Mouse (Mus musculus) C2C12 (cell line): ENCODE results near the gene Tspan9.

ENCODE experiments used
- CEBPB ChIP-seq: IDR thresholded peaks from one replicate; pipeline ENCODE4 v1.6.1; 2011; ENCODE audit warnings: low read depth, mild to moderate bottlenecking, control low read depth, moderate library complexity
- CTCF ChIP-seq: IDR thresholded peaks from one replicate; pipeline ENCODE4 v1.5.1; 2011; ENCODE audit not compliant: control insufficient read depth, insufficient read depth, insufficient read length
- FOSL1 ChIP-seq: IDR thresholded peaks from one replicate; pipeline ENCODE4 v1.8.0; 2011; ENCODE audit warnings: mild to moderate bottlenecking, low read length; ENCODE audit not compliant: poor library complexity, insufficient read depth, severe bottlenecking
- MAX ChIP-seq: IDR thresholded peaks from one replicate; pipeline ENCODE4 v1.6.1; 2011; ENCODE audit warnings: mild to moderate bottlenecking, control low read depth
- MYOD1 ChIP-seq: IDR thresholded peaks from one replicate; pipeline ENCODE4 v1.6.1; 2011; ENCODE audit warnings: low read depth; ENCODE audit not compliant: control insufficient read depth, insufficient read length
- MYOG ChIP-seq: IDR thresholded peaks from one replicate; pipeline ENCODE4 v1.6.1; 2011; ENCODE audit not compliant: control insufficient read depth, insufficient read length; ENCODE audit errors: extremely low read depth
- USF1 ChIP-seq: IDR thresholded peaks from one replicate; pipeline ENCODE4 v1.6.1; 2011; ENCODE audit warnings: low read depth, mild to moderate bottlenecking, control low read depth, moderate library complexity

DNA sequence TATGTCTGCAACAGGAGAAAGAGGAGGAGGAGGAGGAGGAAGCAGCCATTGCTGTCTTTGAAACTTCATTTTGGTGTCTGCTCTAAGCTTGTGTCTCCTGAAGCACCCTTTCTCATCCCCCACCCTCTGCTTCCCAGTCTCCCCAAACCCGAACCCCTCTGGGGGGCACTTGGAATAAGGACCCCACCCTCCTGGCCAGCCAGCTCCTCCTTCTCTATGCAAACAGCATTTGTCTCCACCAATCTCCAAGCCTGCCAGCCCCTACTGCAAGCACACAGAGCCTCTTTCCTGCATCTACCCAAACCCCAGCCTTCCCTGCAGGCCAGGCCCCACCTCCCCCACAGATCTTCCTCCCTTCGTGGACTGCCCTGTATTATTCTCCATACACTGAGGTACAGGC, 12.0 kb downstream of the Tspan9 start:
- no peak for TF ChIP-seq CEBPB
- TF ChIP-seq CTCF: no peak
- no peak for TF ChIP-seq FOSL1
- TF ChIP-seq MAX: no peak
- no peak for TF ChIP-seq USF1
- no peak for TF ChIP-seq MYOG
- TF ChIP-seq MYOD1: no peak
